Mouse (Mus musculus): Measurements from ENCODE around the gene Esrp2. TPM values are rescaled to one million over a fixed set of nuclear protein-coding genes. Genes with fewer than 3 reads are reported as not detected.

Esrp2 gene
- polyA plus RNA-seq, 1 experiment: 10.8 TPM

- peaks cover 7% of the 10 kb centered on the region for H3K4me1 ChIP-seq (ENCODE audit: control insufficient read depth, insufficient read depth, low read length)
- TF ChIP-seq EP300 (IDR thresholded peaks at IDR 0.05; ENCODE audit: insufficient read depth, low read depth, low read length) (no peak), POLR2A (IDR thresholded peaks at IDR 0.05; ENCODE audit: insufficient read depth, low read length) (no peak), CTCF (IDR thresholded peaks at IDR 0.05; ENCODE audit: low read depth, low read length) (no peak)
- H3K9ac ChIP-seq (ENCODE audit: low read depth, poor library complexity, severe bottlenecking): no peak overlapping the region
- peaks cover 43% of the 10 kb centered on the region for H3K36me3 ChIP-seq (ENCODE audit: control insufficient read depth, insufficient read depth, low read length, poor library complexity, severe bottlenecking)
- H3K4me3 ChIP-seq (ENCODE audit: low read depth, low read length): no peak overlapping the region
- no peak overlapping the region for H3K27ac ChIP-seq (ENCODE audit: insufficient read depth, low read length)
- H3K27me3 ChIP-seq (ENCODE audit: control insufficient read depth, insufficient read depth, low read length, poor library complexity, severe bottlenecking): peaks cover 3% of the 10 kb centered on the region; the same call in 1 of the 2 replicates
- no peaks in the 10 kb centered on the region for H3K9me3 ChIP-seq (replicated peaks; ENCODE audit: control insufficient read depth, insufficient read depth, low read length, poor library complexity, severe bottlenecking)
Observed at GRCm38 (mm10) chr8:106132356-106132755, 4.4 kb downstream of the Esrp2 start.

GRCm38 (mm10) chr8:106131488-106132222 is 5.1 kb downstream of the Esrp2 start:
- H3K4me3 ChIP-seq (ENCODE audit: low read depth, low read length): no peak overlapping the region
- H3K9me3 ChIP-seq (replicated peaks; ENCODE audit: control insufficient read depth, insufficient read depth, low read length, poor library complexity, severe bottlenecking): no peaks in the 10 kb centered on the region
- peaks cover 3% of the 10 kb centered on the region; the same call in 1 of the 2 replicates for H3K27me3 ChIP-seq (ENCODE audit: control insufficient read depth, insufficient read depth, low read length, poor library complexity, severe bottlenecking)
- no peak overlapping the region for H3K9ac ChIP-seq (ENCODE audit: low read depth, poor library complexity, severe bottlenecking)
- no peak for TF ChIP-seq CTCF (IDR thresholded peaks at IDR 0.05; ENCODE audit: low read depth, low read length)
- TF ChIP-seq EP300 (IDR thresholded peaks at IDR 0.05; ENCODE audit: insufficient read depth, low read depth, low read length): no peak
- no peak for TF ChIP-seq POLR2A (IDR thresholded peaks at IDR 0.05; ENCODE audit: insufficient read depth, low read length)
- peaks cover 7% of the 10 kb centered on the region for H3K4me1 ChIP-seq (ENCODE audit: control insufficient read depth, insufficient read depth, low read length)
- H3K27ac ChIP-seq (ENCODE audit: insufficient read depth, low read length): no peak overlapping the region
- H3K36me3 ChIP-seq (ENCODE audit: control insufficient read depth, insufficient read depth, low read length, poor library complexity, severe bottlenecking): peaks cover 44% of the 10 kb centered on the region

- Histone ChIP-seq H3K36me3 (ENCODE audit: control insufficient read depth, insufficient read depth, low read length, poor library complexity, severe bottlenecking) (peaks cover 44% of the 10 kb centered on the region), H3K9me3 (replicated peaks; ENCODE audit: control insufficient read depth, insufficient read depth, low read length, poor library complexity, severe bottlenecking) (no peaks in the 10 kb centered on the region), H3K27ac (ENCODE audit: insufficient read depth, low read length) (no peak overlapping the region), H3K4me1 (ENCODE audit: control insufficient read depth, insufficient read depth, low read length) (peaks cover 7% of the 10 kb centered on the region), H3K9ac (ENCODE audit: low read depth, poor library complexity, severe bottlenecking) (no peak overlapping the region), H3K4me3 (ENCODE audit: low read depth, low read length) (no peak overlapping the region), H3K27me3 (ENCODE audit: control insufficient read depth, insufficient read depth, low read length, poor library complexity, severe bottlenecking) (peaks cover 1% of the 10 kb centered on the region; the same call in 1 of the 2 replicates)
- no peak for TF ChIP-seq EP300 (IDR thresholded peaks at IDR 0.05; ENCODE audit: insufficient read depth, low read depth, low read length)
- no peak for TF ChIP-seq POLR2A (IDR thresholded peaks at IDR 0.05; ENCODE audit: insufficient read depth, low read length)
- TF ChIP-seq CTCF (IDR thresholded peaks at IDR 0.05; ENCODE audit: low read depth, low read length): no peak
Observed at GRCm38 (mm10) chr8:106131021-106131420, 5.8 kb downstream of the Esrp2 start.

GRCm38 (mm10) chr8:106130505-106130904 is 6.3 kb downstream of the Esrp2 start:
- Histone ChIP-seq H3K9me3 (replicated peaks; ENCODE audit: control insufficient read depth, insufficient read depth, low read length, poor library complexity, severe bottlenecking) (no peaks in the 10 kb centered on the region), H3K4me1 (ENCODE audit: control insufficient read depth, insufficient read depth, low read length) (peaks cover 7% of the 10 kb centered on the region), H3K9ac (ENCODE audit: low read depth, poor library complexity, severe bottlenecking) (no peak overlapping the region), H3K27me3 (ENCODE audit: control insufficient read depth, insufficient read depth, low read length, poor library complexity, severe bottlenecking) (no peaks in the 10 kb centered on the region), H3K36me3 (ENCODE audit: control insufficient read depth, insufficient read depth, low read length, poor library complexity, severe bottlenecking) (peaks cover 44% of the 10 kb centered on the region), H3K27ac (ENCODE audit: insufficient read depth, low read length) (no peak overlapping the region), H3K4me3 (ENCODE audit: low read depth, low read length) (no peak overlapping the region)
- no peak for TF ChIP-seq CTCF (IDR thresholded peaks at IDR 0.05; ENCODE audit: low read depth, low read length)

GRCm38 (mm10) chr8:106129997-106130396 is 6.8 kb downstream of the Esrp2 start:
- H3K27ac ChIP-seq (ENCODE audit: insufficient read depth, low read length): no peak overlapping the region
- TF ChIP-seq CTCF (IDR thresholded peaks at IDR 0.05; ENCODE audit: low read depth, low read length) (no peak), EP300 (IDR thresholded peaks at IDR 0.05; ENCODE audit: insufficient read depth, low read depth, low read length) (no peak), POLR2A (IDR thresholded peaks at IDR 0.05; ENCODE audit: insufficient read depth, low read length) (no peak)
- peaks cover 7% of the 10 kb centered on the region for H3K4me1 ChIP-seq (ENCODE audit: control insufficient read depth, insufficient read depth, low read length)
- H3K27me3 ChIP-seq (ENCODE audit: control insufficient read depth, insufficient read depth, low read length, poor library complexity, severe bottlenecking): no peaks in the 10 kb centered on the region
- H3K4me3 ChIP-seq (ENCODE audit: low read depth, low read length): no peak overlapping the region
- peaks cover 44% of the 10 kb centered on the region for H3K36me3 ChIP-seq (ENCODE audit: control insufficient read depth, insufficient read depth, low read length, poor library complexity, severe bottlenecking)
- H3K9me3 ChIP-seq (replicated peaks; ENCODE audit: control insufficient read depth, insufficient read depth, low read length, poor library complexity, severe bottlenecking): no peaks in the 10 kb centered on the region
- no peak overlapping the region for H3K9ac ChIP-seq (ENCODE audit: low read depth, poor library complexity, severe bottlenecking)

GRCm38 (mm10) chr8:106129232-106129930 is 7.4 kb downstream of the Esrp2 start:
- TF ChIP-seq CTCF (IDR thresholded peaks at IDR 0.05; ENCODE audit: low read depth, low read length) (no peak), POLR2A (IDR thresholded peaks at IDR 0.05; ENCODE audit: insufficient read depth, low read length) (no peak), EP300 (IDR thresholded peaks at IDR 0.05; ENCODE audit: insufficient read depth, low read depth, low read length) (no peak)
- no peak overlapping the region for H3K27ac ChIP-seq (ENCODE audit: insufficient read depth, low read length)
- H3K4me3 ChIP-seq (ENCODE audit: low read depth, low read length): no peak overlapping the region
- peaks cover 47% of the 10 kb centered on the region for H3K36me3 ChIP-seq (ENCODE audit: control insufficient read depth, insufficient read depth, low read length, poor library complexity, severe bottlenecking)
- H3K4me1 ChIP-seq (ENCODE audit: control insufficient read depth, insufficient read depth, low read length): peaks cover 7% of the 10 kb centered on the region
- no peak overlapping the region for H3K9ac ChIP-seq (ENCODE audit: low read depth, poor library complexity, severe bottlenecking)
- no peaks in the 10 kb centered on the region for H3K9me3 ChIP-seq (replicated peaks; ENCODE audit: control insufficient read depth, insufficient read depth, low read length, poor library complexity, severe bottlenecking)
- no peaks in the 10 kb centered on the region for H3K27me3 ChIP-seq (ENCODE audit: control insufficient read depth, insufficient read depth, low read length, poor library complexity, severe bottlenecking)

Data from ES-Bruce4 (cell line).